In the genomic region with DNA sequence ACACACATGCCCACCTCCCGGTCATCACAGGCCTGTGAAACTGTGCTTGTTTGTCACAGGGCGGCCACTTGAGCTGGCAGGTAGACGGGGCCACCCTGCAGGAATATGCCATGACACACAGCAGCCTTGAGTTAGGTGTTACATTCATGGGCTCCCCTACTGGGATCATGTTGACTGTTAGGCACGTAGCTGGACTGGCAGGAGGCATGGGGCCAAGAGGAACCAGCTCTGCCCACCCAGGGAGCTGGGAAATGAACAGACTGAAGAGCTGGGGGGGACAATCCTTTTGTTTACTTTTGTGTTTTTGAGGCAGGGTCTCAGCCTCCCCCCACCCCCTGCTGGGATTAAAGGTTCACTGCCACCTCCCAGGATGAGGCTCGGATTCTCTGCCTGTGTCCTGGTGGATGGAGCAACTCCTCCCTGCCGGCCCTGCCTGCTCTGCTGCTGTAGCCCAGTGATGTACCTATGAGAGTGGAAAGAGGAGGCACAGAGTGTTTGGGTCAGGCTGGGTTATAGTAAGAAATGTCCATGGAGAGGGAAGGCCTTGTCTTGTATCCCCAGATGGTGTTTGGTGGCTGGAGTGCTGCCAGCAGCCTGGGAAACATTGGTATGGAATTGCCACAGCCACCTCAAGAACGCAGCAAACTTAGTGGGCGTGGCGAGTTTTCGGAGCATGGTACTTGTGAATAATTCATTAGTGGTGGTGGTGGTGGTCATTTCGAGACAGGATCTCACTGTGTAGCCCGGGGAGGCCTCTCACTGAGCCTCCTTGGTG, we compare ENCODE assay signal across 9 mouse cellular contexts. TPM values are rescaled to one million over a fixed set of nuclear protein-coding genes. Genes with fewer than 3 reads are reported as not detected.
DNase-seq lines count a peak whose midpoint lies in the region; ATAC-seq and TF ChIP-seq lines count a peak whose summit lies in the region.
"Had no signal": no experiment of that assay in that cellular context is flagged by ENCODE, and none has a peak within 500 bp of the region (broad histone marks: within the 10 kb centered on the region; RNA-seq: fewer than 3 reads in every experiment).

No protein-coding gene starts in this region.

- peak overlapping the region; percentile 28; the same call in 1 of the 2 replicates for H3K4me2 ChIP-seq in kidney, postnatal 0 days (ENCODE audit: low read length)
- peak overlapping the region; percentile 94 for H3K4me2 ChIP-seq in forebrain, embryonic 14.5 days (ENCODE audit: low read length)
- H3K4me2 ChIP-seq in liver, postnatal 0 days (ENCODE audit: low read depth, low read length), result 0 out of 2 replicates have a peak overlapping the region, but pooled peaks have one; percentile 22

- peaks cover 3% of the 10 kb centered on the region; the same call in 1 of the 2 replicates for H3K36me3 ChIP-seq in kidney, postnatal 0 days (ENCODE audit: insufficient read depth, low read length)
- peaks cover 22% of the 10 kb centered on the region for H3K36me3 ChIP-seq in forebrain, embryonic 14.5 days (ENCODE audit: control insufficient read depth, insufficient read depth, low read length)
- peaks cover 5% of the 10 kb centered on the region; the same call in 1 of the 2 replicates for H3K36me3 ChIP-seq in liver, postnatal 0 days (replicated peaks; ENCODE audit: insufficient read depth, low read length)

- WGBS in kidney, postnatal 0 days, result 65% methylated on average over 12 of the region's 12 CpGs
- 39% methylated on average over 12 of the region's 12 CpGs for WGBS in forebrain, embryonic 14.5 days
- 82% methylated on average over 12 of the region's 12 CpGs for WGBS in liver, postnatal 0 days (ENCODE audit: insufficient replicate concordance)

- no peaks in the 10 kb centered on the region for H3K9me3 ChIP-seq in kidney, postnatal 0 days (replicated peaks; ENCODE audit: low read length)
- H3K9me3 ChIP-seq in forebrain, embryonic 14.5 days (replicated peaks; ENCODE audit: control insufficient read depth, low read length), result no peaks in the 10 kb centered on the region
- no peaks in the 10 kb centered on the region for H3K9me3 ChIP-seq in liver, postnatal 0 days (ENCODE audit: low read length)

- no peak for ATAC-seq in kidney, postnatal 0 days (replicated peaks; ENCODE audit: low FRiP score, low read depth)
- ATAC-seq in forebrain, embryonic 14.5 days, result no peak
- no peak for ATAC-seq in liver, postnatal 0 days
- ATAC-seq in megakaryocyte progenitor cell, adult 5-6 weeks (replicated peaks; ENCODE audit: poor library complexity), result no peak
- ATAC-seq in erythroid progenitor cell, adult 5-6 weeks (replicated peaks; ENCODE audit: low FRiP score, poor library complexity, severe bottlenecking), result no peak

- TF ChIP-seq POLR2A in brain, embryonic 14.5 days (IDR thresholded peaks at IDR 0.05; ENCODE audit: borderline replicate concordance, extremely low read depth, insufficient read depth, insufficient read length, poor library complexity, severe bottlenecking), result no peak

- H3K4me1 ChIP-seq in kidney, postnatal 0 days (replicated peaks; ENCODE audit: insufficient read depth, low read length), result peaks cover 25% of the 10 kb centered on the region; the same call in 1 of the 2 replicates
- H3K4me1 ChIP-seq in forebrain, embryonic 14.5 days (ENCODE audit: control insufficient read depth, insufficient read depth, low read length), result peaks cover 21% of the 10 kb centered on the region
- peaks cover 23% of the 10 kb centered on the region for H3K4me1 ChIP-seq in liver, postnatal 0 days (ENCODE audit: insufficient read depth)

- H3K4me3 ChIP-seq in kidney, postnatal 0 days (replicated peaks; ENCODE audit: low read depth, low read length), result no peak overlapping the region
- H3K4me3 ChIP-seq in forebrain, embryonic 14.5 days (ENCODE audit: low read depth, low read length), result peak overlapping the region; percentile 74
- H3K4me3 ChIP-seq in liver, postnatal 0 days (ENCODE audit: low read depth, low read length), result no peak overlapping the region

- H3K27me3 ChIP-seq in kidney, postnatal 0 days (ENCODE audit: insufficient read depth, low read length), result no peaks in the 10 kb centered on the region
- H3K27me3 ChIP-seq in forebrain, embryonic 14.5 days (replicated peaks; ENCODE audit: control insufficient read depth, insufficient read depth, low read length), result no peaks in the 10 kb centered on the region
- peaks cover 2% of the 10 kb centered on the region; the same call in 1 of the 2 replicates for H3K27me3 ChIP-seq in liver, postnatal 0 days (ENCODE audit: insufficient read depth, low read length)

- TF ChIP-seq EP300 in liver, postnatal 0 days (IDR thresholded peaks at IDR 0.05; ENCODE audit: low read depth), result no peak

- H3K27ac ChIP-seq in kidney, postnatal 0 days, result no peak overlapping the region
- H3K27ac ChIP-seq in forebrain, embryonic 14.5 days (ENCODE audit: low read depth, low read length), result peak overlapping the region; percentile 63; the same call in 1 of the 2 replicates
- H3K27ac ChIP-seq in liver, postnatal 0 days (ENCODE audit: low read depth), result no peak overlapping the region

- no peak for TF ChIP-seq CTCF in kidney, postnatal 0 days (IDR thresholded peaks at IDR 0.05; ENCODE audit: low read depth)
- TF ChIP-seq CTCF in brain, embryonic 14.5 days (IDR thresholded peaks at IDR 0.05; ENCODE audit: borderline replicate concordance, extremely low read depth, insufficient read depth, insufficient read length), result no peak
- no peak for TF ChIP-seq CTCF in liver, postnatal 0 days (IDR thresholded peaks at IDR 0.05; ENCODE audit: low read depth)

- no peak for DNase-seq in kidney, postnatal 0 days (ENCODE audit: low spot score)
- no peak for DNase-seq in kidney, adult 9 months
- DNase-seq in brain, embryonic 14.5 days (ENCODE audit: low read depth), result peak; percentile 79
- DNase-seq in forebrain, embryonic 14.5 days (ENCODE audit: low spot score), result peak; percentile 73
- no peak for DNase-seq in liver, postnatal 0 days
- DNase-seq in spleen, postnatal 4 days (ENCODE audit: low spot score in 2 of 2), result no peak

- no peak overlapping the region for H3K9ac ChIP-seq in kidney, postnatal 0 days (ENCODE audit: low read depth, low read length)
- H3K9ac ChIP-seq in forebrain, embryonic 14.5 days (ENCODE audit: low read length), result peak overlapping the region; percentile 65
- no peak overlapping the region for H3K9ac ChIP-seq in liver, postnatal 0 days (replicated peaks)

RNA-seq across cellular contexts. Expression of a gene that starts 2.5 kb away (rescaled TPM):
- 7.1 and 7.8 TPM in 2 replicates for polyA plus RNA-seq in kidney, postnatal 0 days (2015; fragmentation: Nextera tagmentation; extraction: Ambion mirVana)
- polyA plus RNA-seq in brain, embryonic 14.5 days (2012; rRNA removed), result 124 and 153 TPM in 2 replicates
- 101 and 109 TPM in 2 replicates for polyA plus RNA-seq in forebrain, embryonic 14.5 days (2014; fragmentation: Nextera tagmentation; extraction: Ambion mirVana)
- polyA plus RNA-seq in liver, postnatal 0 days (2015; fragmentation: Nextera tagmentation; extraction: Ambion mirVana), result 1.9 and 2.1 TPM in 2 replicates
- total RNA-seq in megakaryocyte progenitor cell, adult 5-6 weeks (2015), result 9.5 and 12.8 TPM in 2 replicates
- 5.0 and 8.8 TPM in 2 replicates for total RNA-seq in megakaryocyte progenitor cell, adult 5-6 weeks (2017)
- total RNA-seq in erythroid progenitor cell, adult 5-6 weeks (2015; ENCODE audit: low replicate concordance), result 0.72 and 2.1 TPM in 2 replicates
- total RNA-seq in erythroid progenitor cell, adult 5-6 weeks (2017; ENCODE audit: low replicate concordance), result 1.4 TPM in 1 of 2 replicates, not detected in the other

RNA-seq across cellular contexts. Expression of a gene that starts 10.3 kb away (rescaled TPM):
- 576 and 592 TPM in 2 replicates for polyA plus RNA-seq in kidney, postnatal 0 days (2015; fragmentation: Nextera tagmentation; extraction: Ambion mirVana)
- polyA plus RNA-seq in brain, embryonic 14.5 days (2012; rRNA removed), result 168 and 194 TPM in 2 replicates
- 89.0 and 98.0 TPM in 2 replicates for polyA plus RNA-seq in forebrain, embryonic 14.5 days (2014; fragmentation: Nextera tagmentation; extraction: Ambion mirVana)
- polyA plus RNA-seq in liver, postnatal 0 days (2015; fragmentation: Nextera tagmentation; extraction: Ambion mirVana), result 93.4 and 102 TPM in 2 replicates
- total RNA-seq in megakaryocyte progenitor cell, adult 5-6 weeks (2015), result 480 and 550 TPM in 2 replicates
- total RNA-seq in megakaryocyte progenitor cell, adult 5-6 weeks (2017), result 648 and 851 TPM in 2 replicates
- 66.7 and 92.6 TPM in 2 replicates for total RNA-seq in erythroid progenitor cell, adult 5-6 weeks (2015; ENCODE audit: low replicate concordance)
- 67.5 and 70.4 TPM in 2 replicates for total RNA-seq in erythroid progenitor cell, adult 5-6 weeks (2017; ENCODE audit: low replicate concordance)

RNA-seq across cellular contexts. Expression of a gene that starts 16.7 kb away (rescaled TPM):
- polyA plus RNA-seq in kidney, postnatal 0 days (2015; fragmentation: Nextera tagmentation; extraction: Ambion mirVana), result 19.6 and 24.6 TPM in 2 replicates
- 13.6 and 14.3 TPM in 2 replicates for polyA plus RNA-seq in brain, embryonic 14.5 days (2012; rRNA removed)
- 4.2 and 5.8 TPM in 2 replicates for polyA plus RNA-seq in forebrain, embryonic 14.5 days (2014; fragmentation: Nextera tagmentation; extraction: Ambion mirVana)
- polyA plus RNA-seq in liver, postnatal 0 days (2015; fragmentation: Nextera tagmentation; extraction: Ambion mirVana), result 7.4 and 8.2 TPM in 2 replicates
- total RNA-seq in megakaryocyte progenitor cell, adult 5-6 weeks (2015), result 42.5 and 55.8 TPM in 2 replicates
- total RNA-seq in megakaryocyte progenitor cell, adult 5-6 weeks (2017), result 18.9 and 22.9 TPM in 2 replicates
- total RNA-seq in erythroid progenitor cell, adult 5-6 weeks (2015; ENCODE audit: low replicate concordance), result 17.7 and 21.4 TPM in 2 replicates
- 0.26 and 7.1 TPM in 2 replicates for total RNA-seq in erythroid progenitor cell, adult 5-6 weeks (2017; ENCODE audit: low replicate concordance)

RNA-seq across cellular contexts. Expression of a gene that starts 16.8 kb away (rescaled TPM):
- 0.30 TPM in 1 of 2 replicates, not detected in the other for polyA plus RNA-seq in kidney, postnatal 0 days (2015; fragmentation: Nextera tagmentation; extraction: Ambion mirVana)
- not detected in 2 replicates for polyA plus RNA-seq in brain, embryonic 14.5 days (2012; rRNA removed)
- polyA plus RNA-seq in forebrain, embryonic 14.5 days (2014; fragmentation: Nextera tagmentation; extraction: Ambion mirVana), result not detected in 2 replicates
- polyA plus RNA-seq in liver, postnatal 0 days (2015; fragmentation: Nextera tagmentation; extraction: Ambion mirVana), result 0.07 TPM in 1 of 2 replicates, not detected in the other
- not detected in 2 replicates for total RNA-seq in megakaryocyte progenitor cell, adult 5-6 weeks (2015)
- 1.2 and 2.6 TPM in 2 replicates for total RNA-seq in megakaryocyte progenitor cell, adult 5-6 weeks (2017)
- total RNA-seq in erythroid progenitor cell, adult 5-6 weeks (2015; ENCODE audit: low replicate concordance), result 1.3 TPM in 1 of 2 replicates, not detected in the other
- total RNA-seq in erythroid progenitor cell, adult 5-6 weeks (2017; ENCODE audit: low replicate concordance), result not detected in 2 replicates
- polyA plus RNA-seq: testis, adult 2 months had no signal

RNA-seq across cellular contexts. Expression of a gene that starts 18.5 kb away (rescaled TPM):
- 43.8 and 46.8 TPM in 2 replicates for polyA plus RNA-seq in kidney, postnatal 0 days (2015; fragmentation: Nextera tagmentation; extraction: Ambion mirVana)
- polyA plus RNA-seq in brain, embryonic 14.5 days (2012; rRNA removed), result 45.7 and 50.1 TPM in 2 replicates
- polyA plus RNA-seq in forebrain, embryonic 14.5 days (2014; fragmentation: Nextera tagmentation; extraction: Ambion mirVana), result 63.4 and 73.8 TPM in 2 replicates
- polyA plus RNA-seq in liver, postnatal 0 days (2015; fragmentation: Nextera tagmentation; extraction: Ambion mirVana), result 20.3 and 21.5 TPM in 2 replicates
- 38.7 and 47.6 TPM in 2 replicates for total RNA-seq in megakaryocyte progenitor cell, adult 5-6 weeks (2015)
- 19.9 and 25.2 TPM in 2 replicates for total RNA-seq in megakaryocyte progenitor cell, adult 5-6 weeks (2017)
- total RNA-seq in erythroid progenitor cell, adult 5-6 weeks (2015; ENCODE audit: low replicate concordance), result 12.6 and 22.6 TPM in 2 replicates
- 6.8 and 11.2 TPM in 2 replicates for total RNA-seq in erythroid progenitor cell, adult 5-6 weeks (2017; ENCODE audit: low replicate concordance)

Comparison
In these comparisons a context has a peak if more than half of its experiments do, and no peak if none do; other contexts are left out.
1. DNase-seq: peak in brain, embryonic 14.5 days (single experiment) and forebrain, embryonic 14.5 days (single experiment); none in kidney, postnatal 0 days (single experiment), kidney, adult 9 months (single experiment), liver, postnatal 0 days (single experiment) and spleen, postnatal 4 days (0 of 2).
2. H3K4me2 ChIP-seq: peak in every context shown above with its lines; median percentile 94 in forebrain, embryonic 14.5 days; 28 in kidney, postnatal 0 days; 22 in liver, postnatal 0 days.
3. RNA of a gene that starts 2.5 kb away (polyA plus RNA-seq): 124 to 153 TPM in brain, embryonic 14.5 days and 101 to 109 TPM in forebrain, embryonic 14.5 days; 7.1 to 7.8 TPM in kidney, postnatal 0 days and 1.9 to 2.1 TPM in liver, postnatal 0 days; every median in the first group is over 10 times any median in the second.